Mouse (Mus musculus) heart, postnatal 25 days (tissue): Measurements from ENCODE around the gene Ankrd7. TPM values are rescaled to one million over a fixed set of nuclear protein-coding genes. Genes with fewer than 3 reads are reported as not detected.
"Not testable (repeated sequence)": the region's sequence is repeated elsewhere in the genome, so short reads cannot be mapped to it uniquely, and the experiment has no call there.

Experiments used
- DNase-seq: peaks from one replicate; pipeline ENCODE4 v3.0.0; 2022; ENCODE audit warnings: low spot score
- intact Hi-C: fragments of 180-260 bp; cut with DNase I; formaldehyde crosslinking; loops from one replicate; pipeline ENCODE4 v1.15.1; 2025
- total RNA-seq, 2 experiments: library from RNA; stranded (reverse); gene quantifications; 2 replicates each; pipeline ENCODE4 v1.2.3; 2021

The Ankrd7 gene
- total RNA-seq = not detected

- intact Hi-C loops = no loop called here
These were observed at the start of gene Ankrd7 for GRCm38 (mm10) chr6:18866018-18866417. Ankrd7 (plus strand) TSS chr6:18866318.

GRCm38 (mm10) chr6:18819343-18819742, 46.8 kb upstream of the Ankrd7 start:
- no peak for DNase-seq
- intact Hi-C loops = loop anchor here (1.0 to 2.0 kb wide), 2 partner anchors 418 to 733 kb away; no protein-coding TSS in a partner anchor

More at GRCm38 (mm10) chr6:18866018-18866417, at the start of gene Ankrd7:
- no peak for DNase-seq

DNA sequence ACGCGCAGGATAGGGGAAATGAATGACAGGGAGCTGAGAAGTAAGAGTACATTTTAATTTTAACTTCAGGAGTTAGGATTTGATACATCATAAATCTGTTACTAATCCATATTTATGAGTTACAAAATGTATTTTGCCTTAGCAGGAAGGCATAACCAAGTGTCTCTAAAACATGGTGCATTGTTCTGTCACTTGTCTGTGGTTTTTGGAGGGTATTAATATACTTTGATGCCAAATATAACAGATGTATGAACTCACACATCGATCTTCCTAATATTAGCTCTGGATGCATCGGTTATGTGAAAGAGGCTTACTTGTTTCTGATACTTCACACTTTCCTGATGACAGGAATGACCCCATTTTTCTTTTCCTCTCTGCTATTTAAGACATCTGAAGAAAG, 45.9 kb upstream of the Ankrd7 start:
- intact Hi-C loops = no loop called here
- no peak for DNase-seq

DNA sequence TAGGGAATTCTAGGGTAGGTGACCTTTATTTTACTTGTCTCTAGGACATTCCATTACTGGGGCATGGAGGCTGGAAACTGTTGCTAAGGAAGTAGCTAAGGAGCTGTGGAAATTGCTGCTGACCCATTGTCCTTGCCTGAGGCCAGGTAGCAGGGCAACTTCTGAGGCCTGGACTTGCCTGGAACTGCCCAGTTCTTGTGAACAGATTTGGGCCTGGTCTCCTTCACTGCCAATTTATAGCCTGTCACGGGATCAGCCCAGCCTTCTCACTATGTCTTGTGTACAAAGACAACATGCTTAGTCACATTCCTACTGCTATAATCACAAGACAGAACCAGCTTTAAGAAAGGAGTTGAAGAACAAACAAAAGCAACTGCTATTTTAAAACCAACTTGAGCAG, 43.3 kb upstream of the Ankrd7 start:
- intact Hi-C loops = no loop called here

GRCm38 (mm10) chr6:18832958-18833357, 33.2 kb upstream of the Ankrd7 start:
- intact Hi-C loops = no loop called here
- no peak for DNase-seq

More for the DNA sequence above, 43.3 kb upstream of the Ankrd7 start:
- DNase-seq = no peak

GRCm38 (mm10) chr6:18844529-18844928, 21.6 kb upstream of the Ankrd7 start:
- intact Hi-C loops, DNase-seq: not testable (repeated sequence)

DNA sequence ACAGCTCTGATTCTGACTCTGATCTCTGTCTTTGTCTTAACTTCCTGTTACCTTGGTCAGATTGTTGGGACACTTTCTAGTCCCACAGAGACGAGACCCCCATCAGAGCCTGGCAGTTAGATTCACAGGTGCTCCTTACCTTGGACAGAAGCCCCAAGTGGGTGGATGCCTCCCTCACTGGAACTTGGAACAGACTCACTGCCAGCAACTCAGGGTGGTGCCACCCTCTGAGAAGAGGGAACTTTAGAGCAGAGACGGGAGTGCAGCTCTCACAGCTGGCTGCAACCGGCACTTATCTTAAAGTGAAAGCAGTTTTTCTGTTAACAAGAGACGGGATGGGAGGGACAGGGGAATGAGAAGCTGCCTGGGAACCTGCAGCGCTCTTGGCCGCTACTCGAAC, 20.5 kb upstream of the Ankrd7 start:
- DNase-seq, intact Hi-C loops: not testable (repeated sequence)

DNA sequence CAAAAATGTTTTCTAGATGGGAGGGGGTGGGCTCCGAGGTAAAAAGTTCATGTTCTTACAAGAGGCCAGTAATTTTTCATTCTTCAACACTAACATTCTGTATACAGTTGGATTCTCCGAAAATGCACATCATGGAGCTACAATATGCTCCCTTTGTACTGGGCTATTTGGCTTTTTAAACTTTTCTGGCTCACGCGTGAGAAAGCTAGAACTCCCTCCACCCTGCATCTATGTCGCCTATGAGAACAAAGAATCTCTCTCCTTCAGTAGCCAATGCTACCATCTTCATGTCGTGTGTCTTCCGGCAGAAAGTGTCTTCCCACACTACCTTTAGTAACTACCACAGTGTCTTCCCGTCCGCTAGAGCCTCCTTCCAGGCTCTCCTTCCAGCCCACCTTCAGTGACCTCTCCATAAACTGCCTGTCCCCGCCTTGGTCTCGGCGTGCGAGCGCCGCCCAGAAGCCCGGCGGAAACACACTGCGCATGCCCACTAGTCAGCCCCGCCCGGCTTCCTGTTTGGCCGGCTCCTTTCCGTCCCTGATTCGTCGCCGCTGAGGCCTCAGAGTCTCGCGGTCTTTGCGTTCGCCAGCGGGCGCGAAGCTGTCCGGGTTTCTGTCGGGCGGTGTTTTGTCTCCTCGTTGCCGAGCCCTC, 17.9 kb upstream of the Ankrd7 start, which contains the start of gene Lsm8:
Gene Lsm8, plus strand, starts transcription at position 529 of the 651 bp plus-strand sequence.
- DNase-seq = peak; percentile 96
- intact Hi-C loops = no loop called here

GRCm38 (mm10) chr6:18848702-18849061, 17.4 kb upstream of the Ankrd7 start:
- no peak for DNase-seq
- intact Hi-C loops = no loop called here

- DNase-seq = no peak
- intact Hi-C loops = no loop called here
These were observed 10.8 kb upstream of the Ankrd7 start for GRCm38 (mm10) chr6:18855323-18855722.

DNA sequence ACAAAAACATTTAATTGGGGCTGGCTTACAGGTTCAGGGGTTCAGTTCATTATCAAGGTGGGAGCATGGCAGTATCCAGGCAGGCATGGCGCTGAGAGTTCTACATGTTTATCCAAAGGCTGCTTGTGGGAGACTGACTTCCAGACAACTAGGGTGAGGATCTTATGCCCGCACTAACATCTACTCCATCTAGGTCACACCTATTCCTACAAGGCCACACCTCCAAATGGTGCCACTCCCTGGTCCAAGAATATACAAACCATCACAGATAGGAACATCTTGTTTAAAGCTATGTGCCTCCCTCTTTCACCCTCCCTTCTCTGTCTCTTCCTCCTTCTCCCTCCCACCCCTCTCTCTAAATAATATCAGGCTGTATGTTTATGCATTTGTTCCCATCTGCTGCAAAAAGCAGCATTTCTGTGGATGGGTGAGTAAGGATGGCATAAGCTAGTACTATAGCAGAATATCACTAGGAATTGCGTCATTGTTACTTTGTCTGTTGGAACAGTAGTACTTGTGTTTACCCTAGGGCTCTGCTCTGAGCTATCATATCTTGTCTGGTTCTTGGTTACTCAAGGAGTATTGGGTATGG, 9.5 kb upstream of the Ankrd7 start:
- intact Hi-C loops = no loop called here
- no peak for DNase-seq

DNA sequence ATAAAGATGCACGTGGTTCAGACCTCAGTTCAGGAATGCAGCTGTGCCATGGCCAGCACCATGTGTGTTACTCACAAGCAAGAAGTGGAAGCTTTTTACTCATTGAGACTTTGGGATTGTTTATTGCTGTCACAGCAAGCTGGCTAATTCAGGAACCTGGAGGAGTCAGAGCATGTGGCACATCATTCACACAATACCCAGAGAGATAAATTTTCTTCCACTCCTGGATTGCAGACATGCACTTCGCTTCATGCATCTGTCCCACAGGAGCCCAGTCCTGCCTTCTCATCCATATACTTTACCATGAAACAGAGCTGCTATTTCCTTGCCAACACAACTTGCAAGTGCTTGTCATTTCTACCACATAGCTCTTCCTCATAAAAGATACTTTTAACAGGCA, 22.9 kb downstream of the Ankrd7 start:
- DNase-seq = no peak
- intact Hi-C loops = no loop called here

GRCm38 (mm10) chr6:18894142-18894541, 28.0 kb downstream of the Ankrd7 start:
- DNase-seq = no peak
- intact Hi-C loops = no loop called here

GRCm38 (mm10) chr6:18907173-18907572, 41.1 kb downstream of the Ankrd7 start:
- intact Hi-C loops = no loop called here
- no peak for DNase-seq

DNA sequence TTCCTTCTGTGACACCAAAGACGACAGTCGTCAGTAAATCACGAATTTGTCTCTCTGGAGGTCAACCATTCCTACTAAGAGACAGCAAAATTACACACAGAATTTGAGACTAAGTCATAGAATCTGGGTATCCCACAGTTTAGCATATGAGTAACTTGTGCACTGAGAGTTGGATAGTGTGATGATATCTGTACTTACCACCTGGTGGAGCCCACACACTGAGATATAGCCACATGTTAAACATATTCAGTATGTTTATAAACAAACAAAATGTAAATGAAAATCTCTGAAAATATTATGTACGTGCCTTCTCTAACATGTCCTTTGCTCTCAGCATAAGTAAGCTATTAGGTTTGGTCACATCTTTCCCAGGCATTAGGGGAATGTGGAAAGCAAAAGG, 47.1 kb downstream of the Ankrd7 start:
- intact Hi-C loops = no loop called here

DNA sequence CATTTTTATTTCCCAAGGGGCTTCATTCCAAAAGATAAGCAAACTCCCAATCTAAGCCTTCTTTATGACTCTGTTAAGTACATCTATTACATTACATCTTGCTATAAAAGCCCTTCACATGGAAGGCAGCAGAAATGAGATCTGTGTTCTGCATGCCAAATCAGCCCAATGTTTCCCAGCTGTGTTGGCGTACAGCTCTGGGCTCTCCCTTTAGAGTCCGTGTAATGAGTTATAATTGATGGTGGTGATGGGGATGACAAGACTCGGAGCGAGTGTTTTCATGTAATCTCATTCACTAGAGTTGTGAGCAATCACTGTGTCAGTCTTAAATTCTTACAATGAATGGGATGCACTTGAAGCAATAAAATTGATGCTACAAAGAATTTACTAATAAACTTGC, 49.9 kb downstream of the Ankrd7 start:
- no peak for DNase-seq
- intact Hi-C loops = no loop called here

More for the DNA sequence above, 47.1 kb downstream of the Ankrd7 start:
- no peak for DNase-seq

DNA sequence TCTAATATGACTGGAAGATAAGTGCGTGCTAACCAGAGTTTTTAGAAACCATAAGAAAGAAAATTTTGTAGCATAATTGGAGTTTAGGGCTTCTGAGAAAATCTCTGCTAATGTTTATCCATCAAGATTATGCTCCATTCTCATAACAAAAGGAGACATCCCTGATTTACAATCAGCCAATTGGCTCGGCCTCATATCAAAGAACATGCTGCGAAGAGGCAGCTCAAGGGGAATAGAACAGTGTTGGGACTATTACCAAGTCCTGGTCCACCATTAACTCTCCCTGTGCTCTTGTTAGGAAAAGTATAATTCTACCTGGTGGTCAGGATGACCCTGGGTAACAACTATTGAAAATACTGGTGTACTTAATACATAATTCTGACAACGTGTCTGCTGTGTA, 50.4 kb downstream of the Ankrd7 start:
- intact Hi-C loops = no loop called here
- DNase-seq = no peak

Other genes starting within 250 kb of the Ankrd7 start
- gene Lsm8, start 17.7 kb upstream of the Ankrd7 start, total RNA-seq = 10 to 100 TPM; 21.5 to 23.9 TPM